ENCODE assay signal across 9 mouse cellular contexts in the genomic region with DNA sequence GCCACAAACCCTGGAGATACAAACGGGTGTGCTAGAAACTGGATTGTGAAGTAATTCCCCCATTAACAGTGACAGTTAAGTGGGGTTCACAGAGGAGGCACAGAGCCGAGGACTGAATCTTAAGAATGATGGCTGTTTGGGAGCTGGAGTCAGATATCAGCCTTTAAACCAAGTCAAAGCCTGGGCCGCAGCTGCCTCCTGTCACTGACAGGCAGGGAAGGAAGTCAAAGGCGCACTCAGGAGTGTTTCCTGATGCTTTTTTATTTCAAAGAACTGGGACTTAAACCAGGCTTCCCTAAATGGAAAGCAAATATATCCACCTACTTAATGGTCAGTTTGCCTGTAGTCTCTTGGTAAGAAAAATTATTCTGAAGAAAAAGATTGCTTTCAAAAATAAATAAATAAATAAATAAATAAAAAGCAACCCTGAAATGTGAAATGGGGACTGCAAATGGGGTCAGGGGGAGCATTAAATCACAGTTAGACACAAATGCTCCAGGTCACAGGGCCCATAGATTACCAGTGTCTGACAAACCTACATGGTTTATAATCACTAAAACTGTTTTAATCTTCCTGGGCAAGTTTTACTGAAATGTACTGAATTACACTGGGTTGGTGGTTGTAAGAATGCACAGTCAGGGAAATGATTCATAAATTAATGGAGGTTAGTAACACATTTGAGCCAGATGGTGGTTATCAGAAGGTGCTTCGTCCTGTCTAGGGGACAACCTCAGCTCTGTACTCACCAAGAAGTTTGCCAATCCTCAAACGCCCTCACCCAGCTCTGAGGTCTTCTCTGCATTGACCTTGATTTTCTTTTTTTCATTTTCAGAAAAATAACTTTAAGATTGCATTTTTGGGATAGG.
DNase-seq lines count a peak whose midpoint lies in the region; ATAC-seq lines count a peak whose summit lies in the region.
"Had no signal": no experiment of that assay in that cellular context is flagged by ENCODE, and none has a peak within 500 bp of the region (broad histone marks: within the 10 kb centered on the region; RNA-seq: fewer than 3 reads in every experiment).

No protein-coding gene starts in this region.

- H3K27me3 ChIP-seq in lung, embryonic 16.5 days (ENCODE audit: control insufficient read depth, insufficient read depth, low read depth, low read length), result no peaks in the 10 kb centered on the region

- H3K4me3 ChIP-seq in lung, embryonic 16.5 days (ENCODE audit: low read length), result no peak overlapping the region

- no peaks in the 10 kb centered on the region for H3K9me3 ChIP-seq in lung, embryonic 16.5 days (ENCODE audit: control insufficient read depth, low read length)

- H3K36me3 ChIP-seq in lung, embryonic 16.5 days (ENCODE audit: control insufficient read depth, insufficient read depth, low read length), result no peaks in the 10 kb centered on the region

- peak overlapping the region; percentile 56 for H3K27ac ChIP-seq in lung, embryonic 16.5 days (ENCODE audit: low read length)
- H3K27ac ChIP-seq: hindbrain, postnatal 0 days had no signal

- H3K4me2 ChIP-seq in lung, embryonic 16.5 days (ENCODE audit: low read depth, low read length), result no peak overlapping the region

- peak; percentile 82 for ATAC-seq in lung, embryonic 16.5 days (ENCODE audit: low read depth)
- ATAC-seq in inflammation-experienced regulatory T-cells, adult 6 months, result no peak
- ATAC-seq: hindbrain, postnatal 0 days had no signal

- intact Hi-C loops in heart, postnatal 25 days (cut with DNase I), result loop anchor here (5.0 kb wide), 1 partner anchor 210 kb away; a partner anchor contains a TSS

- peaks cover 11% of the 10 kb centered on the region for H3K4me1 ChIP-seq in lung, embryonic 16.5 days (replicated peaks; ENCODE audit: control insufficient read depth, insufficient read depth, low read length)

- peak; percentile 77 for DNase-seq in embryo, embryonic 10 days (ENCODE audit: low spot score)
- DNase-seq in embryo, embryonic 9.5 days (ENCODE audit: extremely low spot score), result peak; percentile 38
- DNase-seq in heart, postnatal 25 days (ENCODE audit: low spot score), result peak; percentile 23
- no peak for DNase-seq in thymus, postnatal 0 days (ENCODE audit: low spot score)
- no peak for DNase-seq in right cerebral cortex, postnatal 4 days
- DNase-seq: adrenal gland, adult 2 months had no signal

- H3K9ac ChIP-seq in lung, embryonic 16.5 days (ENCODE audit: low read length), result no peak overlapping the region

- 31% methylated on average over 6 of the region's 6 CpGs for WGBS in lung, embryonic 16.5 days

Comparison
In these comparisons a context has a peak if more than half of its experiments do, and no peak if none do; other contexts are left out.
1. DNase-seq: peak in embryo, embryonic 10 days (single experiment), embryo, embryonic 9.5 days (single experiment) and heart, postnatal 25 days (single experiment); none in thymus, postnatal 0 days (single experiment) and right cerebral cortex, postnatal 4 days (single experiment).